Mouse (Mus musculus): Measurements from ENCODE around the gene Ltb. TPM values are rescaled to one million over a fixed set of nuclear protein-coding genes. Genes with fewer than 3 reads are reported as not detected.

Gene Ltb
- polyA plus RNA-seq, 1 experiment from 2014 or later = 0.48 TPM

- Histone ChIP-seq H3K9ac (replicated peaks; ENCODE audit: low read length) (peak overlapping the region; percentile 100), H3K4me2 (ENCODE audit: low read depth, low read length) (peak overlapping the region; percentile 88), H3K9me3 (replicated peaks; ENCODE audit: control insufficient read depth, low read length) (no peaks in the 10 kb centered on the region), H3K4me1 (ENCODE audit: control insufficient read depth, insufficient read depth, low read length) (peaks cover 5% of the 10 kb centered on the region), H3K4me3 (ENCODE audit: low read depth, low read length) (peak overlapping the region; percentile 93), H3K36me3 (replicated peaks; ENCODE audit: control insufficient read depth, insufficient read depth, low read depth, low read length) (peaks cover 28% of the 10 kb centered on the region), H3K27ac (replicated peaks; ENCODE audit: low read depth, low read length) (peak overlapping the region; percentile 98), H3K27me3 (ENCODE audit: control insufficient read depth, insufficient read depth, low read length) (no peaks in the 10 kb centered on the region)
- ATAC-seq (replicated peaks; ENCODE audit: insufficient number of reproducible peaks, low FRiP score, low TSS enrichment, low read depth) = peak; percentile 20; the same call in 1 of the 2 replicates
- DNase-seq (ENCODE audit: low spot score) = peak; percentile 69
- WGBS = 0% methylated on average over 55 of the region's 55 CpGs
Measured at GRCm38 (mm10) chr17:35242015-35242941, 48.0 kb downstream of the Ltb start.

- Histone ChIP-seq H3K4me3 (ENCODE audit: low read depth, low read length) (peak overlapping the region; percentile 93), H3K27me3 (ENCODE audit: control insufficient read depth, insufficient read depth, low read length) (no peaks in the 10 kb centered on the region), H3K4me1 (ENCODE audit: control insufficient read depth, insufficient read depth, low read length) (peaks cover 5% of the 10 kb centered on the region), H3K27ac (replicated peaks; ENCODE audit: low read depth, low read length) (peak overlapping the region; percentile 98; the same call in 1 of the 2 replicates), H3K4me2 (ENCODE audit: low read depth, low read length) (peak overlapping the region; percentile 88), H3K9me3 (replicated peaks; ENCODE audit: control insufficient read depth, low read length) (no peaks in the 10 kb centered on the region), H3K36me3 (replicated peaks; ENCODE audit: control insufficient read depth, insufficient read depth, low read depth, low read length) (peaks cover 33% of the 10 kb centered on the region), H3K9ac (replicated peaks; ENCODE audit: low read length) (peak overlapping the region; percentile 100)
- ATAC-seq (replicated peaks; ENCODE audit: insufficient number of reproducible peaks, low FRiP score, low TSS enrichment, low read depth) = no peak
- DNase-seq (ENCODE audit: low spot score) = peak; percentile 49
- WGBS = 12% methylated on average over 16 of the region's 16 CpGs
Measured at GRCm38 (mm10) chr17:35243086-35243485, 48.8 kb downstream of the Ltb start.

GRCm38 (mm10) chr17:35244999-35245398 is 50.8 kb downstream of the Ltb start:
- peak overlapping the region; percentile 8; the same call in 1 of the 2 replicates for H3K4me2 ChIP-seq (ENCODE audit: low read depth, low read length)
- no peak overlapping the region for H3K4me3 ChIP-seq (ENCODE audit: low read depth, low read length)
- DNase-seq (ENCODE audit: low spot score) (no peak), ATAC-seq (replicated peaks; ENCODE audit: insufficient number of reproducible peaks, low FRiP score, low TSS enrichment, low read depth) (no peak)
- WGBS = 78% methylated on average over 2 of the region's 2 CpGs
- peaks cover 44% of the 10 kb centered on the region for H3K36me3 ChIP-seq (replicated peaks; ENCODE audit: control insufficient read depth, insufficient read depth, low read depth, low read length)
- peaks cover 5% of the 10 kb centered on the region for H3K4me1 ChIP-seq (ENCODE audit: control insufficient read depth, insufficient read depth, low read length)
- peak overlapping the region; percentile 22; the same call in 1 of the 2 replicates for H3K9ac ChIP-seq (replicated peaks; ENCODE audit: low read length)
- no peaks in the 10 kb centered on the region for H3K9me3 ChIP-seq (replicated peaks; ENCODE audit: control insufficient read depth, low read length)
- H3K27me3 ChIP-seq (ENCODE audit: control insufficient read depth, insufficient read depth, low read length) = no peaks in the 10 kb centered on the region
- no peak overlapping the region for H3K27ac ChIP-seq (replicated peaks; ENCODE audit: low read depth, low read length)

Small RNA genes lying within 50 kb of the gene (microRNA-seq; reads per million reads assigned to microRNA genes)
- not detected for gene Mir6973a (ENCODE audit: borderline number of aligned reads)
- gene Mir6974 (ENCODE audit: borderline number of aligned reads) = not detected
- gene Mir6975 (ENCODE audit: borderline number of aligned reads) = 1.4 reads per million

Other genes with a start within 250 kb of the Ltb start
- 0.21 and 0.49 TPM in 2 replicates for gene Hspa1b, start 235.2 kb upstream of the Ltb start, polyA plus RNA-seq (2014; fragmentation: Nextera tagmentation; extraction: Ambion mirVana)
- gene Gm20481, start 224.5 kb upstream of the Ltb start, polyA plus RNA-seq (2014; fragmentation: Nextera tagmentation; extraction: Ambion mirVana) = not detected in 2 replicates
- gene Hspa1a, start 222.3 kb upstream of the Ltb start, polyA plus RNA-seq (2014; fragmentation: Nextera tagmentation; extraction: Ambion mirVana) = 1.7 and 1.8 TPM in 2 replicates
- 1.5 and 2.0 TPM in 2 replicates for gene Hspa1l, start 221.7 kb upstream of the Ltb start, polyA plus RNA-seq (2014; fragmentation: Nextera tagmentation; extraction: Ambion mirVana)
- gene Lsm2, start 212.6 kb upstream of the Ltb start, polyA plus RNA-seq (2014; fragmentation: Nextera tagmentation; extraction: Ambion mirVana) = 219 and 241 TPM in 2 replicates
- gene Vars, start 193.5 kb upstream of the Ltb start, polyA plus RNA-seq (2014; fragmentation: Nextera tagmentation; extraction: Ambion mirVana) = 73.9 and 85.2 TPM in 2 replicates
- gene Vwa7, start 177.9 kb upstream of the Ltb start, polyA plus RNA-seq (2014; fragmentation: Nextera tagmentation; extraction: Ambion mirVana) = 0.10 and 0.17 TPM in 2 replicates
- gene Sapcd1, start 166.4 kb upstream of the Ltb start, polyA plus RNA-seq (2014; fragmentation: Nextera tagmentation; extraction: Ambion mirVana) = 3.5 and 7.5 TPM in 2 replicates
- gene Msh5, start 147.7 kb upstream of the Ltb start, polyA plus RNA-seq (2014; fragmentation: Nextera tagmentation; extraction: Ambion mirVana) = 3.0 and 3.2 TPM in 2 replicates
- gene Clic1, start 144.5 kb upstream of the Ltb start, polyA plus RNA-seq (2014; fragmentation: Nextera tagmentation; extraction: Ambion mirVana) = 73.9 and 84.2 TPM in 2 replicates
- gene Ddah2, start 135.4 kb upstream of the Ltb start, polyA plus RNA-seq (2014; fragmentation: Nextera tagmentation; extraction: Ambion mirVana) = 543 and 586 TPM in 2 replicates
- 0.33 TPM in 1 of 2 replicates, not detected in the other for gene Ly6g6c, start 129.1 kb upstream of the Ltb start, polyA plus RNA-seq (2014; fragmentation: Nextera tagmentation; extraction: Ambion mirVana)
- gene Mpig6b, start 128.3 kb upstream of the Ltb start, polyA plus RNA-seq (2014; fragmentation: Nextera tagmentation; extraction: Ambion mirVana) = 0.74 and 1.2 TPM in 2 replicates
- gene Ly6g6e, start 117.5 kb upstream of the Ltb start, polyA plus RNA-seq (2014; fragmentation: Nextera tagmentation; extraction: Ambion mirVana) = 0.66 and 1.1 TPM in 2 replicates
- gene Ly6g6d, start 116.4 kb upstream of the Ltb start, polyA plus RNA-seq (2014; fragmentation: Nextera tagmentation; extraction: Ambion mirVana) = 0.92 TPM in 1 of 2 replicates, not detected in the other
- gene Ly6g6f, start 108.8 kb upstream of the Ltb start, polyA plus RNA-seq (2014; fragmentation: Nextera tagmentation; extraction: Ambion mirVana) = 0.36 and 0.43 TPM in 2 replicates
- 38.5 and 39.8 TPM in 2 replicates for gene Abhd16a, start 105.2 kb upstream of the Ltb start, polyA plus RNA-seq (2014; fragmentation: Nextera tagmentation; extraction: Ambion mirVana)
- not detected in 2 replicates for gene Ly6g5c, start 86.2 kb upstream of the Ltb start, polyA plus RNA-seq (2014; fragmentation: Nextera tagmentation; extraction: Ambion mirVana)
- 0.53 and 1.1 TPM in 2 replicates for gene Ly6g5b, start 79.0 kb upstream of the Ltb start, polyA plus RNA-seq (2014; fragmentation: Nextera tagmentation; extraction: Ambion mirVana)
- gene Gpank1, start 73.0 kb upstream of the Ltb start, polyA plus RNA-seq (2014; fragmentation: Nextera tagmentation; extraction: Ambion mirVana) = 24.6 and 26.4 TPM in 2 replicates
- 273 and 294 TPM in 2 replicates for gene Csnk2b, start 72.4 kb upstream of the Ltb start, polyA plus RNA-seq (2014; fragmentation: Nextera tagmentation; extraction: Ambion mirVana)
- gene D17H6S53E, start 68.1 kb upstream of the Ltb start, polyA plus RNA-seq (2014; fragmentation: Nextera tagmentation; extraction: Ambion mirVana) = 6.9 and 7.4 TPM in 2 replicates
- gene Apom, start 62.4 kb upstream of the Ltb start, polyA plus RNA-seq (2014; fragmentation: Nextera tagmentation; extraction: Ambion mirVana) = 0.49 and 0.64 TPM in 2 replicates
- gene Bag6, start 59.3 kb upstream of the Ltb start, polyA plus RNA-seq (2014; fragmentation: Nextera tagmentation; extraction: Ambion mirVana) = 87.8 and 101 TPM in 2 replicates
- 131 and 144 TPM in 2 replicates for gene Prrc2a, start 29.5 kb upstream of the Ltb start, polyA plus RNA-seq (2014; fragmentation: Nextera tagmentation; extraction: Ambion mirVana)
- gene Aif1, start 18.4 kb upstream of the Ltb start, polyA plus RNA-seq (2014; fragmentation: Nextera tagmentation; extraction: Ambion mirVana) = 6.1 and 7.9 TPM in 2 replicates
- gene Lst1, start 6.0 kb upstream of the Ltb start, polyA plus RNA-seq (2014; fragmentation: Nextera tagmentation; extraction: Ambion mirVana) = 3.8 and 6.1 TPM in 2 replicates
- not detected in 2 replicates for gene Tnf, start 7.6 kb downstream of the Ltb start, polyA plus RNA-seq (2014; fragmentation: Nextera tagmentation; extraction: Ambion mirVana)
- gene Lta, start 10.9 kb downstream of the Ltb start, polyA plus RNA-seq (2014; fragmentation: Nextera tagmentation; extraction: Ambion mirVana) = not detected in 2 replicates
- not detected in 2 replicates for gene Gm16181, start 26.4 kb downstream of the Ltb start, polyA plus RNA-seq (2014; fragmentation: Nextera tagmentation; extraction: Ambion mirVana)
- gene Atp6v1g2, start 39.2 kb downstream of the Ltb start, polyA plus RNA-seq (2014; fragmentation: Nextera tagmentation; extraction: Ambion mirVana) = 6.2 and 7.9 TPM in 2 replicates
- 3.1 and 4.0 TPM in 2 replicates for gene Nfkbil1, start 41.4 kb downstream of the Ltb start, polyA plus RNA-seq (2014; fragmentation: Nextera tagmentation; extraction: Ambion mirVana)
- 664 and 669 TPM in 2 replicates for gene Ddx39b, start 47.3 kb downstream of the Ltb start, polyA plus RNA-seq (2014; fragmentation: Nextera tagmentation; extraction: Ambion mirVana)
- gene H2-D1, start 68.3 kb downstream of the Ltb start, polyA plus RNA-seq (2014; fragmentation: Nextera tagmentation; extraction: Ambion mirVana) = 18.8 and 24.0 TPM in 2 replicates
- gene H2-Q1, start 126.0 kb downstream of the Ltb start, polyA plus RNA-seq (2014; fragmentation: Nextera tagmentation; extraction: Ambion mirVana) = 0.08 TPM in 1 of 2 replicates, not detected in the other
- gene H2-Q2, start 147.8 kb downstream of the Ltb start, polyA plus RNA-seq (2014; fragmentation: Nextera tagmentation; extraction: Ambion mirVana) = 0.69 and 0.86 TPM in 2 replicates
- 1.0 and 1.1 TPM in 2 replicates for gene H2-Q4, start 185.2 kb downstream of the Ltb start, polyA plus RNA-seq (2014; fragmentation: Nextera tagmentation; extraction: Ambion mirVana)
- 0.74 and 1.0 TPM in 2 replicates for gene H2-Q6, start 230.4 kb downstream of the Ltb start, polyA plus RNA-seq (2014; fragmentation: Nextera tagmentation; extraction: Ambion mirVana)
- gene H2-Q7, start 244.7 kb downstream of the Ltb start, polyA plus RNA-seq (2014; fragmentation: Nextera tagmentation; extraction: Ambion mirVana) = 8.4 and 8.8 TPM in 2 replicates